Mouse (Mus musculus) midbrain, embryonic 16.5 days (tissue): ENCODE results near the gene Trpv4. TPM values are rescaled to one million over a fixed set of nuclear protein-coding genes. Genes with fewer than 3 reads are reported as not detected.

Experiments used
- ATAC-seq: fragments of 200-750 bp; cut with Nextera tagmentation; 2 replicates; pipeline ENCODE4 v1.8.0; 2017; ENCODE audit warnings: moderate TSS enrichment
- H3K27ac ChIP-seq: fragments of 300-500 bp; sonication (generic); 2 replicates; pipeline ENCODE4 v1.5.1; 2014; ENCODE audit warnings: mild to moderate bottlenecking, low read length, mixed read lengths
- H3K27me3 ChIP-seq: fragments of 300-500 bp; sonication (generic); 2 replicates; pipeline ENCODE4 v1.6.1; 2014; ENCODE audit warnings: low read depth, low read length, mixed read lengths; ENCODE audit not compliant: control insufficient read depth, insufficient read depth
- H3K36me3 ChIP-seq: fragments of 300-500 bp; sonication (generic); 2 replicates; pipeline ENCODE4 v1.6.1; 2014; ENCODE audit warnings: mild to moderate bottlenecking, low read length, moderate library complexity, mixed read lengths; ENCODE audit not compliant: control insufficient read depth, insufficient read depth
- H3K4me1 ChIP-seq: fragments of 300-500 bp; sonication (generic); 2 replicates; pipeline ENCODE4 v1.6.1; 2014; ENCODE audit warnings: mild to moderate bottlenecking, low read length, mixed read lengths; ENCODE audit not compliant: control insufficient read depth, insufficient read depth
- H3K4me2 ChIP-seq: fragments of 300-500 bp; sonication (generic); 2 replicates; pipeline ENCODE4 v1.6.1; 2014; ENCODE audit warnings: mild to moderate bottlenecking, low read length, mixed read lengths
- H3K4me3 ChIP-seq: fragments of 300-500 bp; sonication (generic); 2 replicates; pipeline ENCODE4 v1.5.1; 2014; ENCODE audit warnings: low read depth, mild to moderate bottlenecking, low read length, moderate library complexity, mixed read lengths
- H3K9ac ChIP-seq: fragments of 300-500 bp; sonication (generic); 2 replicates; pipeline ENCODE4 v1.6.1; 2014; ENCODE audit warnings: low read depth, low read length, mixed read lengths
- H3K9me3 ChIP-seq: fragments of 300-500 bp; sonication (generic); replicated peaks from 2 replicates; pipeline ENCODE4 v1.6.1; 2014; ENCODE audit warnings: mild to moderate bottlenecking, low read length, mixed read lengths; ENCODE audit not compliant: control insufficient read depth, poor library complexity, severe bottlenecking
- WGBS: fragments of 180-500 bp; shearing (Covaris S2); extraction: QIAGEN DNeasy Blood & Tissue Kit; methylation state at CpG from one replicate; pipeline ENCODE4 v1.1.7; 2014; 5-methylcytosine and 5-hydroxymethylcytosine counted together
- polyA plus RNA-seq: library from polyadenylated mRNA; unstranded; fragments of >200 nt; fragmentation: Nextera tagmentation; extraction: Ambion mirVana; gene quantifications from 2 replicates; pipeline ENCODE4 v1.2.1, GENCODE M21; 2015

Trpv4 gene
- polyA plus RNA-seq, 1 experiment from 2014 or later, result 1.3 TPM

- no peaks in the 10 kb centered on the region for H3K9me3 ChIP-seq
- peaks cover 75% of the 10 kb centered on the region for H3K4me1 ChIP-seq
- no peak overlapping the region for H3K27ac ChIP-seq
- no peaks in the 10 kb centered on the region for H3K27me3 ChIP-seq
- peak overlapping the region; percentile 44; the same call in 1 of the 2 replicates for H3K4me2 ChIP-seq
- no peaks in the 10 kb centered on the region for H3K36me3 ChIP-seq
- ATAC-seq, result no peak
- H3K9ac ChIP-seq, result no peak overlapping the region
- WGBS, result 66% methylated on average over 12 of the region's 12 CpGs
- H3K4me3 ChIP-seq, result no peak overlapping the region
Measured at GRCm38 (mm10) chr5:114573920-114574628, 84.1 kb downstream of the Trpv4 start.

- H3K9me3 ChIP-seq, result no peaks in the 10 kb centered on the region
- H3K4me2 ChIP-seq, result 0 out of 2 replicates have a peak overlapping the region, but pooled peaks have one; percentile 4
- ATAC-seq, result no peak
- H3K36me3 ChIP-seq, result no peaks in the 10 kb centered on the region
- no peak overlapping the region for H3K4me3 ChIP-seq
- peak overlapping the region; percentile 18; the same call in 1 of the 2 replicates for H3K9ac ChIP-seq
- H3K27me3 ChIP-seq, result no peaks in the 10 kb centered on the region
- H3K4me1 ChIP-seq, result peaks cover 73% of the 10 kb centered on the region
- no peak overlapping the region for H3K27ac ChIP-seq
- WGBS, result 24% methylated on average over 2 of the region's 2 CpGs
Measured at GRCm38 (mm10) chr5:114572997-114573396, 85.2 kb downstream of the Trpv4 start.

Other genes with a start within 250 kb of the Trpv4 start
- gene Mmab, start 214.4 kb downstream of the Trpv4 start, polyA plus RNA-seq, result 35.9 and 38.7 TPM in 2 replicates
- 72.6 and 77.0 TPM in 2 replicates for gene Mvk, start 214.2 kb downstream of the Trpv4 start, polyA plus RNA-seq
- gene Fam222a, start 90.4 kb downstream of the Trpv4 start, polyA plus RNA-seq, result 5.3 and 6.0 TPM in 2 replicates
- 34.2 and 39.4 TPM in 2 replicates for gene Gltp, start 32.6 kb upstream of the Trpv4 start, polyA plus RNA-seq
- gene Tchp, start 49.3 kb upstream of the Trpv4 start, polyA plus RNA-seq, result 16.3 and 17.5 TPM in 2 replicates
- gene Ankrd13a, start 116.3 kb upstream of the Trpv4 start, polyA plus RNA-seq, result 24.3 and 29.0 TPM in 2 replicates
- gene Git2, start 117.1 kb upstream of the Trpv4 start, polyA plus RNA-seq, result 48.4 and 54.1 TPM in 2 replicates
- gene 1500011B03Rik, start 165.0 kb upstream of the Trpv4 start, polyA plus RNA-seq, result 272 and 306 TPM in 2 replicates
- not detected in 2 replicates for gene 4930519G04Rik, start 195.2 kb upstream of the Trpv4 start, polyA plus RNA-seq
- 3.1 and 3.7 TPM in 2 replicates for gene Gm9936, start 200.3 kb upstream of the Trpv4 start, polyA plus RNA-seq
- 2.8 and 3.1 TPM in 2 replicates for gene Oasl2, start 238.5 kb upstream of the Trpv4 start, polyA plus RNA-seq